Mouse (Mus musculus) myocyte (in vitro differentiated cells): ENCODE measurements around the gene Slc4a10. TPM values are rescaled to one million over a fixed set of nuclear protein-coding genes. Genes with fewer than 3 reads are reported as not detected.
"Not testable (repeated sequence)": the region's sequence is repeated elsewhere in the genome, so short reads cannot be mapped to it uniquely, and the experiment has no call there.

Source experiments
- H3K27me3 ChIP-seq: one replicate; pipeline ENCODE4 v1.6.1; 2011; ENCODE audit not compliant: control insufficient read depth, insufficient read depth, insufficient read length
- H3K36me3 ChIP-seq: one replicate; pipeline ENCODE4 v1.6.1; 2011; ENCODE audit not compliant: control insufficient read depth, insufficient read depth
- H3K4me2 ChIP-seq: one replicate; pipeline ENCODE4 v1.6.1; 2011; ENCODE audit warnings: low read depth, control low read depth
- H3K4me3 ChIP-seq: one replicate; pipeline ENCODE4 v1.5.1; 2011; ENCODE audit warnings: mild to moderate bottlenecking, control low read depth, moderate library complexity
- H3K79me2 ChIP-seq: one replicate; pipeline ENCODE4 v1.6.1; 2011; ENCODE audit not compliant: control insufficient read depth, insufficient read depth
- H3ac ChIP-seq: one replicate; pipeline ENCODE4 v1.6.1; 2011; ENCODE audit not compliant: control insufficient read depth, insufficient read length
- CEBPB ChIP-seq: IDR thresholded peaks from 2 replicates; pipeline ENCODE4 v1.6.1; 2011; ENCODE audit warnings: mild to moderate bottlenecking, moderate library complexity; ENCODE audit not compliant: poor library complexity, insufficient read depth, severe bottlenecking
- E2F4 ChIP-seq: IDR thresholded peaks from one replicate; pipeline ENCODE4 v1.6.1; 2011; ENCODE audit warnings: mild to moderate bottlenecking, control low read depth, moderate library complexity; ENCODE audit not compliant: insufficient read depth
- MAX ChIP-seq: IDR thresholded peaks from one replicate; pipeline ENCODE4 v1.6.1; 2011; ENCODE audit warnings: low read depth, mild to moderate bottlenecking, control low read depth
- MYOD1 ChIP-seq, 3 experiments: IDR thresholded peaks; one replicate each; pipeline ENCODE4 v1.6.1; 2011; ENCODE audit warnings: control low read depth in 2 of 3, low read depth in 2 of 3, mild to moderate bottlenecking in 2 of 3, moderate library complexity in 1 of 3; ENCODE audit not compliant: insufficient read length in 2 of 3, control insufficient read depth in 1 of 3
- MYOG ChIP-seq, 3 experiments: IDR thresholded peaks; one replicate each; pipeline ENCODE4 v1.6.1; 2011; ENCODE audit warnings: control low read depth in 2 of 3, low read depth in 2 of 3, mild to moderate bottlenecking in 2 of 3; ENCODE audit not compliant: insufficient read length in 2 of 3, control insufficient read depth in 1 of 3, insufficient read depth in 1 of 3
- POLR2A ChIP-seq: IDR thresholded peaks from one replicate; pipeline ENCODE4 v1.6.1; 2011; ENCODE audit warnings: low read depth, mild to moderate bottlenecking, control low read depth, moderate library complexity; ENCODE audit not compliant: insufficient read length
- POLR2AphosphoS2 ChIP-seq: IDR thresholded peaks from one replicate; pipeline ENCODE4 v1.6.1; 2011; ENCODE audit warnings: low read depth, control low read depth; ENCODE audit not compliant: insufficient read length
- REST ChIP-seq: IDR thresholded peaks from one replicate; pipeline ENCODE4 v1.6.1; 2011; ENCODE audit warnings: mild to moderate bottlenecking, control low read depth, moderate library complexity; ENCODE audit not compliant: insufficient read depth, insufficient read length
- SRF ChIP-seq: IDR thresholded peaks from one replicate; pipeline ENCODE4 v1.6.1; 2011; ENCODE audit warnings: low read depth; ENCODE audit not compliant: control insufficient read depth, insufficient read length
- TCF12 ChIP-seq: IDR thresholded peaks from one replicate; pipeline ENCODE4 v1.6.1; 2011; ENCODE audit warnings: mild to moderate bottlenecking, control low read depth; ENCODE audit not compliant: poor library complexity, insufficient read depth, severe bottlenecking
- TCF3 ChIP-seq: IDR thresholded peaks from one replicate; pipeline ENCODE4 v1.6.1; 2011; ENCODE audit warnings: low read depth, control low read depth; ENCODE audit not compliant: insufficient read length
- USF1 ChIP-seq: IDR thresholded peaks from one replicate; pipeline ENCODE4 v1.6.1; 2011; ENCODE audit warnings: low read depth, mild to moderate bottlenecking, control low read depth, moderate library complexity
- polyA plus RNA-seq: library from polyadenylated mRNA; unstranded; fragments of >200 nt; fragmentation: generic; extraction: Trizol; gene quantifications from one replicate; pipeline ENCODE4 v1.2.1, GENCODE M21; 2012; ENCODE audit warnings: missing spikeins

Slc4a10 gene
- not detected for polyA plus RNA-seq

DNA sequence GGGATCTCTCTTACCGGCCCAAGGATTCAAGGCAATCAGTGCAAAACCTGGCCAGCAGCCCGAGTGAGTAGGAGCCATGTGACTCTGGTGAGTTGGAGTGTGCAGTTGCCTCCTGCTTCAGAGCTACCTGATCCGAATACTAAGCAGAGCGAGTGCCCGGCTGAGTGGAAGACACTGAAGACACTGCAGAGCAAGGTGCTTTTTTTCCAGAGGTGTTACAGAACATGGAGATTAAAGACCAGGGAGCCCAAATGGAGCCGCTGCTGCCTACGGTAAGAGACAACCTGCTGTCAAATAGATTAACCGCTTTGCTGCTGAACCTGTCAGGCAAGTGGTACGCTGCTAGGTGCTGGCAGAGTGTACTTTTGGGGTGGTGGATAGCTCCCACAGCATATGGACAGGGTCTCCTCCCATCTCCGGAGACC lies at the start of gene Slc4a10:
Gene Slc4a10 (plus strand): TSS at position 42 of the 425 bp plus-strand sequence.
- Histone ChIP-seq H3K36me3 (no peaks in the 10 kb centered on the region), H3K4me3 (no peak within 1 kb of the TSS), H3ac (no peak within 1 kb of the TSS), H3K4me2 (peak within 1 kb of the TSS; percentile 34), H3K79me2 (no peaks in the 10 kb centered on the region), H3K27me3 (no peaks in the 10 kb centered on the region)
- TF ChIP-seq POLR2AphosphoS2 = no peak
- TF ChIP-seq REST = no peak
- no peak for TF ChIP-seq MYOD1 (IDR thresholded peaks at IDR 0.05; ENCODE audit: control insufficient read depth in 1 of 3, insufficient read length in 2 of 3, low read depth in 2 of 3)
- TF ChIP-seq CEBPB = no peak
- no peak for TF ChIP-seq POLR2A
- TF ChIP-seq MAX = no peak
- TF ChIP-seq SRF = no peak
- no peak for TF ChIP-seq TCF3

DNA sequence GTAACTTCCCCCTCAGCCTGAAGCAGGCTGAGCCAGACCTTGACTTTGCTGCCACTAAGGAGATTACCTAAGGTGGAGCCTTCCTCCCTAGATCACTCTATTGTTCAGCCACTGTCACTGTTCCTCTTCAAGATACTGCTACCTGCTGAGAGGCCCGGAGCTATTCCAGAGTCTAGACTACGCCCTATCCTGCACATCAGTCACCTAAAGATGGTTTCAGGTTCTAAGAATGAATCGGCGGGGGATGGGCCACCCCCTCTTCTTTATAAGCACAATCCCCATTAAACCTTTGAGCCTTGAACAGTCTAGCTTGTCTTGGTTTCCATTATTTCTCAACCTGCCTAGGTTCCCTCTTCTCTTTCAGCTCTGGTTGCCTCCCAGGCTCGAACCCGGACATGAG lies 45.0 kb upstream of the Slc4a10 start:
- not testable (repeated sequence) for H3K36me3 ChIP-seq

DNA sequence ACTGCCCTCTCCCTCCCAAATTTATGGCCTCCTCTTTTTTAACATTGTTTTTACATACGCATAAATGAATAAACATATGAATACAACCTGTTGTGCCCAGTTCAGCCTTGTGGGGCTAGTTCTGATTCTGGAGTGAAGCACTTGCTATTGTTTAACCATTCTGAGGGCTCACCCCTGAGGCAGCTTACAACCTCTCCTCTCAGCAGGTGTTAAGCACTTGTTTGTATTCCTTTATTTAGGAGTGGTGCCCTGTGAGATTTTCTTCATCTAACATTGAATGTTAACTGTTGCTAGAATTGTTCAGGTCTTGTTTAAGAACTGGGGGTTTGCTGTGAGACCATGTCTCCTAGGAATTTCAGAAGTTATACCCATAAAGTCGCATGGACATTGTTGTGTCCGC lies 28.1 kb upstream of the Slc4a10 start:
- H3K79me2 ChIP-seq = no peaks in the 10 kb centered on the region
- no peaks in the 10 kb centered on the region for H3K27me3 ChIP-seq
- TF ChIP-seq CEBPB (no peak), MYOD1 (IDR thresholded peaks at IDR 0.05; ENCODE audit: control insufficient read depth in 1 of 3, insufficient read length in 2 of 3, low read depth in 2 of 3) (no peak), USF1 (no peak), POLR2A (no peak), MYOG (IDR thresholded peaks at IDR 0.05; ENCODE audit: control insufficient read depth in 1 of 3, insufficient read depth in 1 of 3, insufficient read length in 2 of 3, low read depth in 2 of 3) (no peak), E2F4 (no peak), TCF12 (no peak), POLR2AphosphoS2 (no peak)
- no peak overlapping the region for H3ac ChIP-seq
- no peaks in the 10 kb centered on the region for H3K36me3 ChIP-seq
- no peak overlapping the region for H3K4me3 ChIP-seq
- no peak overlapping the region for H3K4me2 ChIP-seq

More for the DNA sequence above, 45.0 kb upstream of the Slc4a10 start:
- H3K79me2 ChIP-seq, H3K27me3 ChIP-seq, H3ac ChIP-seq, H3K4me3 ChIP-seq, H3K4me2 ChIP-seq: not testable (repeated sequence)

DNA sequence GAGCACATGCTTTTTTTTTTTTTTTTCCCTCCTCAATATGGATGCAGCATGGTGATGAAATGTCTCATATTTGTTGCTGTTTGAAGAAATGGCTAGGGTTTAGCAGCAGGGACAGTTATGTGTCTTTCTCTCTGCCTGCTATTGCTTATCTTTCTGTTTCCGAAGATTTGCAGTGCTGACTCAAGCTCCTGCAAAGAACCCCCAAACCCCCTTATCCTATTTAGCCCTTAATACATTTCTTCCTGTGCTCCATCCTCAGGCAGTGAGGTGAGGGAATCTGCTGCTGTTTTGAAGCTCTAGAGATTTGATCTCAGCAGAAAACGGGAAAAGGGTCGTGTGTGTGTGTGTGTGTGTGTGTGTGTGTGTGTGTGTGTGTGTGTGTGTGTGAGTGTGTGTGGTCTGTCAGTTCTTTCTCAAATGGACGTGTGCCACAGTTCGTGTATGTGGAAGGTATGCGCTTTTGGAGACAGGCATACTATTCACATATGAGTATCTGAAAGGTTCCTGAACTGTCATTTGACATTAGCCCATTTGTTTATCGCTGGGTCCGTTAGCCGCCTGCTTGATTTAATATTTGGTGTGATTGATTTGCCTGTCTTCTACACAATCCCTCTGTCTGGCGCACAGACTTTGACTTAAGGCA lies 720 bp downstream of the Slc4a10 start:
- H3K79me2 ChIP-seq = no peaks in the 10 kb centered on the region
- H3K4me3 ChIP-seq = no peak overlapping the region
- TF ChIP-seq TCF12 (no peak), POLR2AphosphoS2 (no peak), SRF (no peak), MYOD1 (IDR thresholded peaks at IDR 0.05; ENCODE audit: control insufficient read depth in 1 of 3, insufficient read length in 2 of 3, low read depth in 2 of 3) (no peak)
- no peaks in the 10 kb centered on the region for H3K27me3 ChIP-seq
- peak overlapping the region; percentile 34 for H3K4me2 ChIP-seq
- no peak overlapping the region for H3ac ChIP-seq
- no peaks in the 10 kb centered on the region for H3K36me3 ChIP-seq

DNA sequence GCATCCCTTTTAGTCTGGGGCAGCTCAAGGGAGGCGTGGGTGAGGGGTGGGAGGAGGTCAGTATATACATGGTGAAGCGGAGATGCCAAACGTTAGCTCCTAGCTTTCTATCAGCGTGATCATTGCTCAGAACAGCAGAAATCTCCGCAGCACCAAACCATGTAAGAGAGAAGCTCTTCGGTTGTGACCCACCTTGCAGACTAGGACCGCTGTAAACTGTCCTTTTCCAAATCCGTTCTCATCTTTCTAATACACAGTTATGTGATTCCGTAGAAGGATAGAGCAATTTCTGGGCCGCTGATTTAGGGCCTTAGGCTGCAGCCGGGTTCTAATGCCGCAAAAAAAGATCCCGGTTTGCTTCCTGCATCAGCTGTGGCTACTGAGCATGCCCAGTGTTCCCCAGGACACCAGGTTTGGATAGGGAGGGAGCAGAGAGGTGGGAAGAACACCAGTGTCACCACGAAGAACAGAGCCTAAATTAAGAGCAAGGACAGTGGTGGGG lies 1.3 kb downstream of the Slc4a10 start:
- Histone ChIP-seq H3K36me3 (no peaks in the 10 kb centered on the region), H3K27me3 (no peaks in the 10 kb centered on the region), H3ac (no peak overlapping the region), H3K79me2 (no peaks in the 10 kb centered on the region), H3K4me2 (peak overlapping the region; percentile 34), H3K4me3 (no peak overlapping the region)
- TF ChIP-seq REST = no peak
- TF ChIP-seq SRF = no peak
- TF ChIP-seq E2F4 = no peak
- no peak for TF ChIP-seq MAX
- TF ChIP-seq USF1 = no peak
- no peak for TF ChIP-seq MYOG (IDR thresholded peaks at IDR 0.05; ENCODE audit: control insufficient read depth in 1 of 3, insufficient read depth in 1 of 3, insufficient read length in 2 of 3, low read depth in 2 of 3)
- no peak for TF ChIP-seq MYOD1 (IDR thresholded peaks at IDR 0.05; ENCODE audit: control insufficient read depth in 1 of 3, insufficient read length in 2 of 3, low read depth in 2 of 3)
- no peak for TF ChIP-seq TCF3
- no peak for TF ChIP-seq POLR2A
- no peak for TF ChIP-seq CEBPB
